Mouse (Mus musculus) spleen, postnatal 4 days (tissue): Measurements from ENCODE around the gene Slco3a1.

ENCODE experiments used
- DNase-seq, 2 experiments: peaks; one replicate each; pipeline ENCODE4 v3.0.0; 2022; ENCODE audit warnings: low spot score in 2 of 2

Gene Slco3a1

GRCm38 (mm10) chr7:74554608-74555311 lies at the start of gene Slco3a1:
Gene Slco3a1 (minus strand): TSS chr7:74554780.
- DNase-seq, result peak; percentile 53 to 75

- no peak for DNase-seq
Measured at GRCm38 (mm10) chr7:74600996-74601395, 46.4 kb upstream of the Slco3a1 start.

GRCm38 (mm10) chr7:74579411-74579810 lies 24.8 kb upstream of the Slco3a1 start:
- DNase-seq, result no peak

GRCm38 (mm10) chr7:74575678-74576077 lies 21.1 kb upstream of the Slco3a1 start:
- no peak for DNase-seq

- DNase-seq, result peak; percentile 30 to 63
Measured at GRCm38 (mm10) chr7:74555416-74555815, 836 bp upstream of the Slco3a1 start.

GRCm38 (mm10) chr7:74554041-74554561 lies 479 bp downstream of the Slco3a1 start:
- peak; percentile 19 to 71 for DNase-seq

- DNase-seq, result no peak
Measured at GRCm38 (mm10) chr7:74553111-74553650, 1.4 kb downstream of the Slco3a1 start.

GRCm38 (mm10) chr7:74552546-74552945 lies 2.0 kb downstream of the Slco3a1 start:
- no peak for DNase-seq

- DNase-seq, result no peak
Measured at GRCm38 (mm10) chr7:74552000-74552358, 2.6 kb downstream of the Slco3a1 start.

- DNase-seq, result no peak
Measured at GRCm38 (mm10) chr7:74551338-74551999, 3.1 kb downstream of the Slco3a1 start.

- no peak for DNase-seq
Measured at GRCm38 (mm10) chr7:74549686-74550085, 4.9 kb downstream of the Slco3a1 start.

- DNase-seq, result no peak
Measured at GRCm38 (mm10) chr7:74549013-74549582, 5.5 kb downstream of the Slco3a1 start.

- no peak for DNase-seq
Measured at GRCm38 (mm10) chr7:74546691-74547090, 7.9 kb downstream of the Slco3a1 start.

GRCm38 (mm10) chr7:74545498-74545990 lies 9.0 kb downstream of the Slco3a1 start:
- DNase-seq, result no peak

GRCm38 (mm10) chr7:74544306-74544705 lies 10.3 kb downstream of the Slco3a1 start:
- DNase-seq, result no peak

- no peak for DNase-seq
Measured at GRCm38 (mm10) chr7:74541958-74542357, 12.6 kb downstream of the Slco3a1 start.

- no peak for DNase-seq
Measured at GRCm38 (mm10) chr7:74540933-74541725, 13.5 kb downstream of the Slco3a1 start.

GRCm38 (mm10) chr7:74536186-74536585 lies 18.4 kb downstream of the Slco3a1 start:
- no peak for DNase-seq

GRCm38 (mm10) chr7:74531468-74532097 lies 23.0 kb downstream of the Slco3a1 start:
- DNase-seq, result no peak

- no peak for DNase-seq
Measured at GRCm38 (mm10) chr7:74529877-74530276, 24.7 kb downstream of the Slco3a1 start.

- no peak for DNase-seq
Measured at GRCm38 (mm10) chr7:74529183-74529757, 25.3 kb downstream of the Slco3a1 start.
